Mouse (Mus musculus): ENCODE measurements around the gene Ccdc186.
"Not testable (repeated sequence)": the region's sequence is repeated elsewhere in the genome, so short reads cannot be mapped to it uniquely, and the experiment has no call there.

GRCm38 (mm10) chr19:56778532-56778931 lies 43.5 kb downstream of the Ccdc186 start:
- TF ChIP-seq CTCF (IDR thresholded peaks at IDR 0.05; ENCODE audit: low read depth) = peak; percentile 44
- TF ChIP-seq EP300 (optimal IDR thresholded peaks at IDR 0.05) = not testable (repeated sequence)

Data from stomach, postnatal 0 days (tissue).